Mouse (Mus musculus) spleen, adult 18-20 months (tissue): ENCODE results near the gene Greb1.

ENCODE experiments used
- DNase-seq, 2 experiments: peaks; one replicate each; pipeline ENCODE4 v3.0.0; 2022; ENCODE audit warnings: mixed read lengths in 2 of 2

Gene Greb1

DNA sequence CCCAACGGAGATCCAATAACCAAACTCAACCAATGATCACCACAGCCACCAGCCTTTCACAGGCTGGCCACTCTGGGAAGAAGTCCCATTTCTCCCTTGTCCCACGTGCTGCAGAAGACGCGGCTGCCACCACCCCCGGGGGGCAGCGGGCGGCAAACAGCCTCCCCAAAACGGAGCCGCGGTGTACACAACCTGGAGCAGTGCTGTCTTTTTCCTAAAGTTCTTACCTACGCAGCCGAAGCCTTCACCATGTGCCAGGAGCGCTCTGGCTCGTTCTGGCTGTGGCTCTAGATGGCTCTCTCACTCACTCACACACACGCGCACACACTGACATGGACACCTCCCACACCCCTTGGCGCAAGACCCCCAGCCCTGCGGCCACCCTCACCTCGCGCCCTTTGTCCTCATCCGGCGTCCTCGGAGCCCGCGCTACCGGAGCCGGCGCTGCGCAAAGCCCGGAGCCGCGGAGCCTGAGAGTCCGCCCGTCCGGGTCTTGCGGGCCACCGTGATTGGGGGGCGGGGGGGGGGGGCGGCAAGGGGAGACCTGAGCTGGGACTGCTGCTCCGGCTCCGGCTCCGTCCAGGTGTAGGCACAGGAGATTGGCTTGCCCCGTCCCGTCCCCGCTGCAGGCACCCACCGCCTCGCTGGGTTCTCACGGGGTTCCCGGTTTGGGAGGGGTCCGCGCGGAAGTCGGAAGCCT is at the start of gene Greb1:
Greb1 (minus strand) TSS at position 628 of the 700 bp plus-strand sequence.
- no peak for DNase-seq

DNA sequence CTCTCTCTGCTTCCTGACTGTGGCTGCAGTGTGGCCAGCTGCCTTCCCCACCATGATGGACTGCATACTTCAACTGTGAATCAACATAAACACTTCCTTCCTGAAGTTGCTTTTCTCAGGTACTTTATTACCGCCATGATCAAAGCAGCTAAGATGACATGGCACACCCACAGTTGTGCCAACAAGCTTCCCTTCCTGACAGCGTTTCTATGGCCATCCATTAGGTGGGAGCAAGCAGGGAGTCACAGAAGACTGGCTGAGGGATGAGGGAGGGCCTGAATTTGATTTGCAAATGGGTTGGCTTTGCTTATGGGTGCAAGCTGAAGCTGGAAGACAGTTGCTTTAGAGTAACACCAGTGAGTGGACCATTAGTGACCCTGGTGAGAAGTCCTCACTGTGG is 49.1 kb upstream of the Greb1 start:
- DNase-seq = no peak

DNA sequence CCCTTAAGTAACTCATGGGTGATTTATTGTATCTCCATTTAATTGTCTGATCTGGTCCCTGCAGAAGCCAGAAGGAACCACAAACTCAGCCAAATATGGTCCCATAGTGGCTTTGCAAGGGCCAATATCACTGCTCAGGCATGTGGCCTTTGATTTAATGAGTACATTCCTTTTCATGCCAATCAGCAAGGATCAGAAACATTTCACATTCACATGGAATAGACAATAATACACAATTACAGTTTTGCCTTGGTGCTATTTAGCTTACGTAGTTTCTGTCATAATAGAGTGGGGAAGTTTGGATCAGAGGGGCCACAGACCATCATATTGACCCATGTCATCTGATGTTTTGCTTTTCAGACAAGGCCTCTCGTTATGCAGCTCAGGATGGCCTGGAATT is 47.8 kb upstream of the Greb1 start:
- no peak for DNase-seq

DNA sequence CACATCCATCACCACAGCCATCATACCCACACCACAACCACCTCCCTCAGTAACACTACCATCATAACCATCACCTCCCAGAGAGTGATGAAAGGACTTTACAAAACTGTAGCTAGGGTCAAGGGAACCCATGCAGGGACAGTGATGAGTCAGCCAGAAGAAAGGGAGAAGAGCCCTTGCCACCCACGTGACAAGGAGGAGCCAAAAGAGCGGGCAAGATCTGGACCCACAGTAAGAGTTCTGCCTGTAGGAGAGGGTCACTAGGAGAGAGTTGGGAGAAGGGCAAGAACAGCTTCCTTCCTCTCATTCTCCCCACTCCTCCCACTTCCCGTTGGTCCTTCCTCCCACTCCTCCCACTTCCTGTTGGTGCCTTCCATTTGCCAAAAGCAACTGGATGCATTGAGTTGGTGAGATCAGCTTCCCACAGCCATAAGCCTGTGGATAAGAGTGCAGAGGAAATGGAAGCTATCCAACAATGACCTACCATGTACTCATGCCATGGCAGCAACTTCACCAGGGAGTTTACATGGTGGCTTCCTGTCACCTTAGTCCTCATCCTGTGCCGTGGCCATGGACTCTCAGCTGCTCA is 46.6 kb upstream of the Greb1 start:
- DNase-seq = no peak

DNA sequence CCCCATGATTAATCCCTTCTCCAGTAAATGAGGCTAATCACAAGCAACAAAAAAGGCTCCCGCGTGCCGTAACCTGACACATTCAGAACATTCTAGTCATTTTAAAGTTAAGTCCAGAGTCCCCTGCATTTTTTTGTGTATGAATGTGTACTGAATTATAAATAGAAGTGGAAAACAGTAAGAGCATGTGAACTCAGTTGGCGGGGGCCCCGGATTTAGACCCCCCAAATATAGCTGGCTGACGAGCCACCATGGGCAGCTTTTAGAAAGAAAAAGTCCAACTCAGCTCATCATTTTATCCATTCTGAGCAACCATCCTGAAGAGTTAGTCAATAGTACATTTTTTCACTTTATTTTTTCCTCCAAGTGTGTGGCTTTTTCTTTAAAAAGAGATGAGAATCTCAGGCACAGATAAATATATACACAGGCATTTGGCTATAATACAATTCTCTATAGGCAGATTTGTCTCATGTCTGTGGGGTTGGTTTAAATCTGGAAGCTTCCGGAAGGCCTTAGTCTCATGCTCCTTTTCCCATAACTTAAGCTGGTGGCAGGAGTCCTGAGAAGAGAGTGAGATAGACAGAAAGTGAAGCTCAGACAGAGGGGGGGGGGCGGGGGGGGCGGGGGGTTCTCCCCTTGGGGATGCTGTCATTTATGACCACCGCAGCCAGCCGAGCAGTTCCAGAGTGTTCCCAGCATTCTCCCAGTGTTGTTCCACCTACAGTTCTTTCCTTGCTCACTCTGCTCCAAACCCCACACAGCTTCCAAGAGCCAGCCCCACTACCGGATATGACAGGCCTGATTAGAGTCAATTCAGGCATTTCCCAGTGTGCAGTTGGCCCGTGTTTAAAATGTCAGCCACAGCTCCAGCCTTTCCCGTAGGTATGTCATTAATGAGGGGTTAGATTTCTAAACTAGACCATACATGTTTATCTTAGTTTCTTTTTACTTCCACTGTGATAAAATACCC is 44.2 kb upstream of the Greb1 start:
- no peak for DNase-seq

DNA sequence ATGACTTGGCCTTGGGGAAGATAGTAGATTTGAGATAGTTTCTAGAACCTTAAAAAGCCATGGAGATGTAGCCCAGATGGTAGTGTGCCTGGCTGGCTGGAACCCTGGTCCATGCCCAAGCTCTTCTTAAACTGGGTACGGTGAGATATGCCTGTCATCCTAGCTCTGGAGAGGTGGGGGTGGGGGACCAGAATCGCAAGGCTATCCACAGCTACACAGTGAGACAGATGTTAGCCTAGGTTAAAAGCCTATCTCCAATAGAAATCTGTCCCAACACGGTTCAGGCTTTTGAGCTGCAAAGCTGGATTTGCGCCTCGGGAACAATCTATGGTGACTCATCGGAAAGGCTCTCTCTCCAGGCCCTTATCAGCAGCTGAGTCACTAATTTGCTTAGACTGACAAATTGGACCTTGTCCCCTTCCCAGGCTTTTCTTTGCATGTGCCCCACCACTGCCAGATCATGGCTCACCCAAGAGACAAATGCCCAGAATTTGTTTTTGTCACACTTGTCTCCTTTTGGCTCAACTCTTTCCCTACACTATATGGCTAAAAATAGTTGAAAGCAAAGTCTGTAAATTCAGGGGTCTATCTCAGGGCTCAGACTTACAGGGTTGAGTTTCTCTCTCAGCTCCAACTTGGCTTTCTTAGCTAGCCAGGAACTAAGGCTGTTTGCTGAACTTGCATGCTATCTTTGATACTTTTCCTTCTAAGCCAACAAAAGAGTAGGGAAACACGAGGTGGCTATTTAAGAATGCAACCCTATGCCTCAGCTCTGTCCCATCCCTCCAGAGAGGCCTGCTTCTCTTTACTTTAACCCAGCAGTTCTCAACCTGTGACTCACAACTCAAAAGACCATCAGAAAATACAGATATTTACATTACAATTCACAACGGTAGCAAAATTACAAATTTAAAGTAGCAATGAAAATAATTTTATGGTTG is 40.4 kb upstream of the Greb1 start:
- DNase-seq = no peak

DNA sequence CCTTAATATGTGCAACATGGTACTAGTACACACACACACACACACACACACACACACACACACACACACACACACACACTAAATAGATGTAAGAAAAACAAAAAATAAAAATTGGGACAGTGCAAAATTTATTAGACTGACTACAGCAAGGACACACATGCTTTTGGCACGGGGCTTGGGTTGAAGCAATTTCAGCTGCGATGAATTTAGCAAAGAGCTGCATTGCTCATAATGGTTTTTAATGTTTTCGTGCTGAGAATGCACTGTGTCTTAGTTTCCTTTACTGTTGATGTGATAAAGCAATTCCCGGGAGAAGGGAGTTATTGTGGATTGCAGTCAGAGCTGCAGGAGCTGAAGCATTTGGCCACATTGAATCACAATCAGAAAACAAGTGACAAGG is 37.1 kb upstream of the Greb1 start:
- no peak for DNase-seq

DNA sequence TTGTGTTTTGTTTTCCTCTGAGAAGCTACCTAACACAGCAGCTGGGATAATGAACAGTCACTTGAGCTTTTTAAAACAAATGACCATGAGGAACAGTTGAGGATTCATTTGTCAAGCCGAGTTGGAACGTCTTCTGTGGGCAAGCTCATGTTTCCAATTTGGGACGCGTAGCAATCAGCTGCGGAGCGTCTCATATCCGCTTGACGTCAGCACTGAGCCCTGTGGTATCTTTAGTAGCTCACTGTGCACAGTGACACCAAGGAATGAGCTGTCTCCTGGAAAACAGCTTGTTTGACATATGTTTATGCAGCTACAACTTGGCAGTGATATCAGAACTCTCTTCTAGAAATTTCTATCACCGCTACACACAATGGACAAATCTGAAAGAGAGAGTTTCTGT is 35.5 kb upstream of the Greb1 start:
- DNase-seq = no peak

DNA sequence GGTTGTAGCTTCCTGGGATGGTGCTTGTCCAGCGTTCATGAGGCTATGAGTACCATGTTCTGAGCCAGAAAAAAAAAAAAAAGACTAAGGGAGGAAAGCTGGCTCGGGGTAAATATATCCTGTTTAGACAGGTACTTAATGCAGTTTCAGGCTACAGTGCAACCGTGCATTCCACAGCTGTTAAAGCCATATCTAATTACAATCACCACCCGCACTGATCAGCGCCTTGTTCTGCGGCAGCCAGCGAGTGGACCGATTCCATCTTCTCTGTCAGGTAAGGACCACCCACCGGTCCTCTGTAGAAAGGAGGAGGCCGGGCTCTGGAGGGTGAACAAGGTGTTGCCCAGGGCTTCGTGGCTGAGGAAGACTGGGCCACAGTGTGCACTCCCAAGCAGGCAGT is 34.0 kb upstream of the Greb1 start:
- no peak for DNase-seq

DNA sequence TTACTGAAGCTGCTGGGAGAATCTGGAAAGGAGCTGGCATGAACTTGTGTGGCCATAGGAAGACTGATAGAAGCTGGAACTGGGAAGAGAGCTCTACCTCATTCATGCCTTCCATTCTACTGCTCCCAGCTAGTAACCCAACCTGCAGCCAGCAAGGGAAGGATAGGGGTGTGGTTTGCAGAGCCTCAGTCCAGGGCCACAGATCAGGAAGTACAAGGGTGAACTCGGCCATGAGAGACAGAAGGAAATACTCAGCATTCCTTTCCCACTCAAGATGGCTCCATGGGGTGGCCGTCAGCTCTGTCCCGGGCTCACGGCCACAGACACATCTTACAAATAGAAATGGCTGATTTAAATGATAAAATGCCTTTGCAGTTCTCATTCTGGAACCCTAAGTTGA is 30.4 kb upstream of the Greb1 start:
- DNase-seq = no peak

DNA sequence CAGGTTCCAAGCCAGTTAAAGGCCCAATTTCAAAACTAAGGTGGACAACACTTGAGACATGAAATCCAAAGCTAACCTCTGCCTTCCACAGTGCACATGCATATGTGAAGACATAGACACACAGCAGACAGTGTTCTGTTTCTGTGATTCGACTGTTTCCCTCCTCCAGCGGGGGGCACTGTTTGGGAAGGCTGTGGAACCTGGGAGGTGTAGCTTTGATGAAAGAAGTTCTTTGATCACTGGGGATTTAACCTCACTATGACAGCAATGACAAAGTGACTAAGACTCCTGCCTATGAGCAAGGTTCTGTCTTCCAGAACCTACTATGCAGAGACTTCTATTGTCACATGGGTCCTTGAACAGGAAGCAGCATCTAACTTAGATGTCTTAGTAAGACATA is 29.1 kb upstream of the Greb1 start:
- no peak for DNase-seq

DNA sequence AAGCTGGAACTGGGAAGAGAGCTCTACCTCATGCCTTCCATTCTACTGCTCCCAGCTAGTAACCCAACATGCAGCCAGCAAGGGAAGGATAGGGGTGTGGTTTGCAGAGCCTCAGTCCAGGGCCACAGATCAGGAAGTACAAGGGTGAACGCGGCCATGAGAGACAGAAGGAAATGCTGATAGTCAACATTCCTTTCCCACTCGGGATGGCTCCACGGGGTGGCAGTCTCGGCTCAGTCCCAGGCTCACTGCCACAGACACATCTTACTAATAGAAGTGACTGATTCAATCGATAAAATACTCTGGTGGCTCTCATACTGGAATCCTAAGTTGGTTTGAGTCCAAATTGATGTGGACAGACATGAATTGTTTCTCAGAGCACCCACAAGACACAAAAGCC is 27.8 kb upstream of the Greb1 start:
- peak in 1 of 2 experiments; percentile 24 for DNase-seq

DNA sequence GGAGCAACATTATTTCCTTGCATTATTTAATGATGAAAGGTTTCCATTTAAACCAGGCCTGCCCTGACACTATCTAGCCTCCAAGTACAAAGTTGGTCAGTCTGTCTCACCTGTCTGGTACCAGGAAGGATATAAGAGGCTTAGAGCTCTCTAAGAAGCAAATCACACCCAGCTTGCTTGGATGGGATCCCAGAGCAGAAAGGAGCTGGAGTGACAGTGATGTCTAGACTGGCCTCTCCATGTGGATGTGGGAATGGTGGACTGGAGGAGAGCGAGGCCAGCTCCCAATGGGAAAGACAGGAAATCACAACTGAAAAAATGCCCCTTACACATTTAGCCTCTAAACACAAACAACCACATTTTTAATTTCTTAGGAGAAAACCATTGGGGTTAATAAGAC is 23.0 kb upstream of the Greb1 start:
- no peak for DNase-seq

DNA sequence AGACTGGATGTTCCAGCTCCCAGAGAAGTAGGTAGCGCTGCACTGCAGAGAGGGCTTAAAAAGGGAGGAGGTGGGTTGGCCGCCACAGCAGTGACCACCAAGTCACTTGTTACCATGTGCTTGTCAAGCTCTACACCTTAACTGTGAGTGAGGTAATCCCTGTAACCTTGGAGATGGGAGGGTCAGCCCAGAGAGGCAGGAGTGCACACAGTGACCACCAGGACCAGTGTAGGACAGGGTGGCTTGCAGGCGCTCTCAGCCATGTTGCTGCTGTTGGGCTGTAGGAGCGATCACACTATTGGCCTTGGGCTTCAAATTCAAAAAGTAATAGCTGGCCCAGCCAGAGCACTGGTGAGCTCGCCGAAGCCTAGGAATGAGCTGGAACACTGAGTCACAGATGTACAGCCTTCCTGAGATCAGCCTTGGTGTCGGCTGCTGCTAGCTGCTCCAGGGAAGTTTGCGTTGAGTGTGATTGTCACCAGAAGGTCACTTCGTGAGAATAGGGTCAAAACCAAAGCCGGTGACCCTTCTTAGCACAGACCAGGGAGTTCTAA is 21.6 kb upstream of the Greb1 start:
- no peak for DNase-seq

DNA sequence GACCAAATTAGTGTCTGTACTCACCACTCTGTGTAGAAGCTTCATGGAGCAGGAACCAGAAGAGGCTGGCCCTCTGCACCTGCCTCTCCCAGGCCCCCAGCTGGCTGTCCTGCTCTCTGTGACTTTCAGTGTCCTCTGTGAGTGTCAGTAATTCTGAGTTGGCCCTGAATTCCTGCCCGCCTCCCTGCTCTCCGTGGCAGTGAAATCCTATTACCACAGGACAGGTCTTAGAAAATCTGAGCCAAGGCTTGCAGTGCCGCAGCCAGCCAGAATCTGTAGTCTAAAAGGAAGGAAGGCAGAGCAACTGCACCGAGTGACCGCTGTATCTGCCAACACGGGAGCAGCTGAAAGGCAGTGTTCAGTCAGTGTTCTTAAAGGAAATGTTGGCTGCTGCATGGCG is 20.1 kb upstream of the Greb1 start:
- DNase-seq = no peak

DNA sequence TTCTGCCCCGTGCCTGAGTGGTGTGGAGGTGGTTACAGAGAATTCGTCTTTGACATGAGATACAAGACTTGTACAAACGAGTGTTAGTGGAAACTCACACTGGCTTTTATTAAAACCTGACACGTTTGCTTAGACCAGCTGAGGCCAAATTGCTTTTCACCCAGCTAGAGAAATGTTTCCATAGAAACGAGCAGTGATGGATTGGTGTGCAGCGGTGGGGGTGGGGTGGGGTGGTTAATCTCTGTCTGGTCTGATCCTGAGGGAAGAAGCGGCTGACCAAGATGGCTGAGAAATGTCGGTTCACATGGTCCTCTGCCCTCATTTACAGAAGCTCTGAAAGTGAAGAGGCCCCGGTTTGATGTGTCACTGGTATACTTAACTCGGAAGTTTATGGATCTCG is 17.8 kb upstream of the Greb1 start:
- DNase-seq = no peak

DNA sequence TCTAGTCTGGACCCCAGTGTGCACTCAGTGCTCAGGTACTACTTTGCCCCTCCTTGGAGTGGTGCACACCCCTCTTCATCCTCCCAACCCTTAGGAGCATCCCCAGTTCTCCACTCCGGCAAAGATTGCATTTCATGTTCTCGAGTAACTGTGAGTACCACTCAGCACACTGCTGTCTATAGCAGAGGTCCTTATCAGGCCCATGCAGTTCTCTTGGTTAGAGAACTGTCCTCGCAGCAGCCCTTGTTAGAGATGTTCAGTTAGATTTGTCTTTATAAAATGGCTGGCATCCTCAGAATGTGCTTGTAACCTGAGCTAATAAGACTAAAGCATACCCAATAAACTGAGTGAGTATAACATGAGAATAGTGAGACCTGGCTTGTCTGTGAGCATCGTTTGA is 16.5 kb upstream of the Greb1 start:
- DNase-seq = no peak

DNA sequence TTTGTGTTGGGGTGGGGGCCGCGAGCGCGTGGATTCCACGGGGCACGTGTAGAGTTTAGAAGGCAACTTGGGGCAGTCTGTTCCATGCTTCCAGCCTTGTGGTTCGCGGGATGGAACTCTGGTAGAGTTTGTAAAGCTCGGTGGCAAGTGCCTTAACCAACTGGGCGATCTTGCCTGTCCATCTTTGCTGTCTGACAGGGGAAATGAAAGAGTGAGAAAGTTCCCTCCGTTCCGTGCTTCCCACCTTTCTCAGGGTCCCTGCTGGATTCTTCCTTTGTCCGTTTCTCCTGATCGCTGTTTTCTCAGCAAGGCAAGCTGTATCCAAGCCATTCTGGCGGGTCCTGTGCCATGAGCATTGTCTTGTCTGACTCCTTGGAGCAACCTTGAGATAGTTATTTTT is 10.8 kb upstream of the Greb1 start:
- no peak for DNase-seq

DNA sequence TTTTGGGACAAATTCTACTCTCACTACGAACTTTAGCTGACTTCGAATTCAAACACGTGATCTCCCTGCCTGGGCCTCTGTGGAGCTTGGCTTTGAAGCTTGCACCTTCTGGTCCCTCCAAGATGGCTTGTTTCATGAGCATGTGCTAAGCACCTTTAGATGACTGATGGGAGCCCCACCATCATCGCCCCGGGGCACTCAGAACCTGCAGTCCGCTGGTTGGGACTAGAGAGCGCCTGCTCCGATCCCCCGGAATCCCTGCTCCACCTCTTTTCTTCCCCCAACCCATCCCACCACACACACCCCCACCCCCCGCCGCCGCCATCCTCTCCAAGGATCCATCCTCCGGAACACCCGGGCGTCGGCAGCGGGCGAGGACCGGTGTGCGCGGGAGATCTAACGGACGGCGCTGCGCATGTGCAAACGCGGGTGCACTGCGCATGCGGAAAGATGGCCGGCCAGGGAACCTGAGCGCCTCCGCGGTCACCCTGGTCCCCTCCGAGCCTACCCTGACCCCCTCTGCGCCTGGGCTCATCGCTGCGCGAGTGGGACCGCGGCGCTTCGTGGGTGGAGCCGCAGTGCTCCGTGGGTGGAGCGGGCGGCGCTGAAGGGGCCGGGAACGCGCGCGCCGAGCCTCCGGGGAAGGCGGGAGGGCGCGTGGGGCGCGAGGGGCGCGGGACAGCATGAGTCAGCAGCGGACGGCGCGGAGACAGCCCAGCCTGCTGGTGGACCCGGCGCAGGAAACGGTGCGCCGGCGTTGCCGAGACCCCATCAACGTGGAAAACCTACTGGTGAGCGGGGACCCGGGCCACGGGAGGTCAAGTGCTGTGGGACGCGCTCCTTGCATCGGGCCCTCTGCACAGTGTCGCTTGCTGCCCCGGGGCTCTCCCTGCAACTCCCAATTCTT is 10.1 kb upstream of the Greb1 start, which contains the start of gene E2f6:
E2f6 (plus strand) TSS at position 439 of the 907 bp plus-strand sequence.
- DNase-seq = peak; percentile 65 to 79

DNA sequence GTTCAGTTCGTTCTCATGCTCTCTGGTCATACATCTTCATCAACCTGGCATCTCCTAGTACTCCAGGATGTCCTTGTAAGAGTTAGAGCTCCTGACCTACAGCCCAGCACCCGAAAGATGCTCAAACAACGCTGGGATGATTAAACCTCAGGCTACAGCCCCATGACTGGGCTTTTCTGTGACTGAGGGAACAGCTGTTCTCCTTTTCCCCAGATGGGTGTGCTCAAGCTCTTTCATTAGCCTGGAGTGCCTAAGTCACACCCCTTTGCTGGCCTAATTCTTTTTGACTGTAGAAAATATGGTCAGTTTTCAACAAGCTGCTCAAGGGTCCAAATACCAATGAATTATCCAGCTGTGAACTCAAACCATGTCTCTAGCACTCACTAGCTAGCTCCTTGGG is 7.4 kb upstream of the Greb1 start:
- DNase-seq = peak in 1 of 2 experiments; percentile 18

DNA sequence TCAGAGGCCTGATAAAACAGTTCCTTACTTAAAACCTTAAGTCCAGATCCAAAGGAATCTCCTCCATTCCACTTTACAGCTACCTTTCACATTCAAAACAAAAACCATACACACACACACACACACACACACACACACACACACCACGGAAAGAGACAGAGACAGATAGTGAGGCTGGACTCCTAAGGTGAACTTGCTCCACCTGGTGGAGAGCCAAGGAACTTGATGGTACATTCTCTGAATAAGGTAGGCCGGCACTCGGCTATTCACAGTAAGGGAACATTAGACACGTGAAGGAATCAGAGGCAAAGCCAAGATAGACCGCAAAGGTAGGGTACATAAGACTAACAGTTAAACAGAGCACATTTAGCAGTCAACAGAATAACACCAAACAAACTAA is 4.8 kb upstream of the Greb1 start:
- DNase-seq = peak; percentile 21 to 70
